Mouse (Mus musculus) urinary bladder, adult 18-20 months (tissue): ENCODE data around the gene Dennd1a.
A peak's percentile ranks its signal among the peaks of the same experiment; 100 is the strongest.
"Not testable (repeated sequence)": the region's sequence is repeated elsewhere in the genome, so short reads cannot be mapped to it uniquely, and the experiment has no call there.

Experiments used
- DNase-seq, 2 experiments: peaks; one replicate each; pipeline ENCODE4 v3.0.0; 2022; ENCODE audit warnings: low spot score in 2 of 2, mixed read lengths in 2 of 2

Dennd1a gene

DNA sequence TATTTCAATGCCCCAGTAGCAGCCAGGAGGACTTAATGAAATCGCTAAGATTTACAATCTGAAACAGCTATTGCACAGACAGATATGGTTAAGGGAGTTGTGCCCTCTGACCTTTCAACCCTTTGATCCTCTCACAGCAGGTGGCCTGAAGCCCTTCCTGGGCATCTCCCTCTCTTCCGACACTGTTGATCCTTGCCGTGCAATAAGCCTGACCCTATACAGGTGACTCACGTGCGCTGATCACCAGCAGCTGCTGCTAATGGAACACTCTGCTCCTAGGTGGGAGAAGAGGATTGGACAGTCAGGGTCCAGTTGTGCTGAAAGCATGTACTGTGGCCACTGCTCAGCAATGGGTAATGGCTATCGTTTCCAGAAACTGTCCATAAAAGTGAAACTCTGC, 314.6 kb downstream of the Dennd1a start:
- DNase-seq, result no peak

DNA sequence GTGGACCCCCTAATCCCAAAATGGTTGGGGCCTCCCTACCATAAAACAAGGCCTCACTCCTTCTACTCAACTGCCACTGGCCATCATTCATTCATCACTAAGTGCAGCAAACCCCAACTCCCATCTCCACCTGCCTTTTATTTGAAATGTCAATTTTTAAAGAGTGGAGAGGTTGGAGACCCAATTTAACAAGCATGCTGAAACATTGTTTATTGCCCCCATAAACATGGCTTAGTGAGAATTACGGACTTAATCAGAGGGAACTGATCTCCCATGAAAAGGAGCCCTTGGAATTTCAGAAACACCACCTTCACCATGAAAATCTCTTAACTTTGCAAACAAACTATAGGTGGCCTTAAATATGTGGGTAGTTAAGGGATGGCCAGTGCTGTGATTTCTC, 315.5 kb downstream of the Dennd1a start:
- DNase-seq, result no peak

DNA sequence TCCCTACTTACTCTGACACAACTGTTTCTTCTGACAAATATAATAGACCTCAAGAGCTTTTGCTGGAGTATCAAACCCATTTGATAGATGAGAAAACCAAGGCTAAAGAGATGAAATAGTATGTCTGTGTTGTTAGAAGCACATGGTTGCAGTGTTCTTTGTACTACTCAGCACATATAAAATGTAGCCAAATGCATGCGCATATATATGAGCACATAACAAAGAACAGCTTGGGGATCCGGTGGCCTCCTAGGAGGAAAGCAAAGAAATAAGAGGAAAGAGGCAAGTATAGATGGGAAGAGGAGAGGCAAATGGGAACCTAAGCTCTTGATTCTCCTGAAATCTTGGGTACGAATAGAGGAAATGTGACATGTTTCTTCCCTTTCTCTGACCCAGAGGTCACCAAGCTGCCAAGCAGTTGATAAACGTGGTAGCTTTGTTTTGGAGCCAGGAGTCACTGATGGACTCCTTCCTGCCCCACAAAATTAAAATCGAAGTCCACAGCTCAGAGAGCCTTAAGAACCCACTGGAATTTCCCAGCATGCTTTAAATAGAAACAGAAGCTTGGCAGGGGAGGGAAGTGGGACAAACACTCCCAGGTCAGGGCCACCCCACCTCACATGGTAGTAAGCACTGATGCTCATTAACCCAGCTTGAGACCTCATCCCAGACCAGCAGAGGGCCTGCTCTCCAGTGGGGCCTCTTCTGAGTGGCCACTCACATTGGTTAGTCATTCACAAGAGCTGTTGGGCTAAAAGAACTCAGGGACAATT, 317.3 kb downstream of the Dennd1a start:
- DNase-seq, result no peak

DNA sequence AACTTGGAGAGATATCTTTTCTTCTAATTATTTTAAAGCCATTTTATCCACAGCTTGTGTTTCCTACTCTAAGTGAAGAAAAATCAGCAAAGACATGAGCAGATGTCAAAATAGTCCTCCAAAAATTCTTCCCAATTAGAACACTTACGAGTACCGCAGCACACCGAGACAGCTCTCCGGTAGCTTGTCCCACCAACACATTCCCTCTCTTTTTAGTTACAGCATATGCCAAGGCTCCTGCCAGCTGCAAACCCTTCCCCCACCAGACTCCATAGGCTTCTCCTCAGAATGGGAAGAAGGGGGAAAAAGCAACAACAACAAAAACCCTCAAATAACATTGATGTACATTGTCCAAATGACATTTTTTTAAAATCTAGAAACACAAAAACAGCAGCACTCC, 322.7 kb downstream of the Dennd1a start:
- DNase-seq, result no peak

DNA sequence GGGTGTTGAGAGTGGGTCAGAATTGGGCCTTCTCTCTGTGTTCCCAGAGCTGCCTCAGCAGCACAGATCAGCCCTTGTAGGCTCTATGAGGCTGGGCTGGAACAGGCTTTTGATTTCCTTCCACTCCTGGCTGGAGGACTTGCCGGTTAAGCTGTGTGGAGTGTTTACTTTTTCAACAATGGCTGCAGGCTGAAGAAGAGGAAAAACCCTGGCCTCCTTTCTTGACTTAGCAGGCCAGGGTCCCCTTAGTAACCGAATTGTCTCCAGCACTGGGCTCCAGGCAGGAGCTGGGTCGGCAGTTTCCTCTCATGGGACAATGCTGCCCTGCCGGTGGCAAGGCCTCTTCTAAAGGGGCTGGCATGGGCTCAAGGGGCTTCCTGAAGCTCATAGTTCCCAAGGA, 323.8 kb downstream of the Dennd1a start:
- no peak for DNase-seq

DNA sequence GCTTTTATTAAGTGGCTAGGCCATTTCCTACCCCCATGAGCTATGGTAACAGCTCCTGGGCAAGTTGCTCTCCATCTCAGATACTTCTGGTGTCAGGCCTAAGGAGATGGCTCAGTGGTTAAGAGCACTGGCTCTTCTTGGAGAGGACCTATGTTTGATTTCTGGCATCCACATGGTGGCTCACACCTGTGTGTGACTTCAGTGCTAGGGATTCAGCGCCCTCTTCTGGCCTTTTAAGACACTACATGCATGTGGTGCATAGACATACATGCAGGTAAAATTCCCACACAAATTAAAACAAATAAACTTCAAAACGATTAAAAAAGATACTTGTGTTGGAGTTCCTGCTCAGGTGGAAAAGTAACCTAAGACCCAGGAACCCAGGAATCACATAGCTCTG, 338.8 kb downstream of the Dennd1a start:
- no peak for DNase-seq

DNA sequence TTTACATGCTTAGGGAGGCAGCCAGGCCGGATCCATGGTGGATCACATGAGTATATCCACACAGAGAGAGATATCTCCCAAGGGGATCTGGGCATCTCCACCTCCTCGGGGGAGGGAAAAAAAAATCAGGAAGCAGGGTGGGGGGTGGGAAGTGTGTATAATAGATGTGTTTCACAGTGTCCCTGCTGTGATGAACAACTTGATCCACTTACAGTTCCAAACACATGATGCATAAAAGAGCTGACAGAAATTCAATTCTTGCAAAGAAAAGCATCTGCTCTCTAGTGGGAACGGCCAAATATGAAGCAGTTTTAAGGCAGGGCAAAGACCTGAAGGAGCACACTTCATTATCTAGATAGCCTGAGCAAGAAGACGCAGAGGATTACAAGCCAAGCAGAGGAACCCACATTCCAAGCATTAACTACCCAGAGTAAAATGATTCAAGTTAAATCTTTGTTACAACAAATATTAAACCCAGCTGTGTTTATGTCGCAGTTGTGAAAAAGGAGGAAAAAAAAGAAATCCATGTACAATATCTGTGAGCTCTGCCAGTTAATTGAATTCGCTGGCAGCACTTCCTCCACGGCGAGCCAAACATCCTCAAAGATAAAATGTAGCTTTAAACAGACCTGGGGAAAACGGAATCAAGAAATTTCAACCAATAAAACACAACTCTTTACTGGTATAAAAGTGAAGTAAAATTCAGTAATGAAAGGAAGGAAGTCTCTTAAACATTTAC, 341.4 kb downstream of the Dennd1a start:
- DNase-seq, result no peak

DNA sequence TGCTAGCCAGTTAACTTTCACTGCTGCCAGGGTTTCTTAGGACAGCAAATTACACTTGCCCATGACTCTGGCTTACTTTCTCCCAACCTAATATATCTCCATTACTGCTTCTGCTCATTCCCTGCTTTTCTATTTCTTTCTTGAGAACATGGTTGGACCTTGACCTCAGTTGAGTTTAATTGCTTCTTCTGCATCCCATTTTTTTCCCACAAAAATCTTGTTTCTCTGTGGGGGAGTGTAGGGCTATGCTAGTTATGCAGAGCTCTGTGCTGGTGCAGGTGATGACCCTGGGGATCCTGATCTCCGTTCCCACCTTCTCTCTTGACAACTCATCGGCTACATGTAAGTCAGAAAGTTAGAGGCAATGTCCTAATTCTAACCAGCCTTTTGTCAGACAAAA, 344.3 kb downstream of the Dennd1a start:
- no peak for DNase-seq

DNA sequence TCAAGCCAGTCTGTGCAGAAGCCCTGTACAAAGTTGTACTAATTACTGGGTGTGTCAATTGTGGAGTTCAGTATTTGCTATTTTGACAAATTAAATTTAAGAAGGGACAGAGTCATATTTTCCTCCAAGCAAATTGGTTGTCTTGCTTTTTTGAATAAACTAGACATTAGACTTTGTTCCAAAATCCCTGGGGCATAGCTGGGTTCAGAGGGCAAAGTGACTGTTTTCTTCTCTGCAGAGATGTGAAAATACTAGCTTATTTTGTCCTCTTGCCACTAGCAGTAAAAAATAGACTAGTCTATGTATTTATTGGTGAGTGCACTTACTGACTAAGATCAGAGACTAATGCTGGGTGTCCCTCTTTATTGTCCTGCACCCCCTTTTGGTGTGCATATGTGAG, 345.4 kb downstream of the Dennd1a start:
- DNase-seq, result no peak

DNA sequence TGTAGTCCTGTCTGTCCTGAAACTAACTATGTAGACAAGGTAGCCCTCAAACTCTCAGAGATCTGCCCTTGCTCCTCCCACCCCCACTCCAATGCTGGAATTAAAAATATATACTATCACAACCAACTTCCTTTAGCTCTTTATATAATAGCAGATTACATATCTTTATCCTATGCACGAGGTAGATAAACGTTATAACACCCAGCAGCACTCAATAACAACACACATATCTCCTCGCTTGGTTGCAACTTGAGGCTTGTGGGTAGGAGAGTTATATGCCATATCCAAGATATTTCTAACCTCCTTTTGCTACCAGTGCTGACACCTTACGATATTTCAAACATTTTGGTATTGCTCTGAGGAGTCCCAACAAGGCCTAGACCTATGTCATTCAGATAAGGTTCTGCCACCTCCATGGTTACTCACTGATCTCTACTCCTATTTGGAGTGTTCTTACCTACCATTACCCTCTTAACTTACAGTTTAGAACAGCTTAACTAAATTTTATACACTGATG, 346.3 kb downstream of the Dennd1a start:
- no peak for DNase-seq

DNA sequence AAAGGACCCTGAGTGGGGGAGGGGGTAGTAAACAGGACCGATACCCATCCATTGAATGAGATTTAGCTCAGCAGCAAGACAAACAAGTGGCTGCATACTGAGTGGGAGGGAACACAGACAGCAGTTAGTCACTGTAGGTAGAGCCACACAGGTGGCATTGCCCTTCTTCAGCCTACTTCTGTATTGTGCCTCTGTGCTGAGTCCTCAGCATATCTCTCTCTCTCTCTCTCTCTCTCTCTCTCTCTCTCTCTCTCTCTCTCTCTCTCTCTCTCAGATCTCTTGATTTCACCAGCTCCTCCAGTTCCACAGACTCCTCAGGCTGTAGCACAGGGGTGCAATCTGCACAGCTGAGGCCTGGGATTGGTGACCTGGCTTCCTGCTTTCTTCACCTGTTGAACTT, 347.2 kb downstream of the Dennd1a start:
- DNase-seq, result no peak

DNA sequence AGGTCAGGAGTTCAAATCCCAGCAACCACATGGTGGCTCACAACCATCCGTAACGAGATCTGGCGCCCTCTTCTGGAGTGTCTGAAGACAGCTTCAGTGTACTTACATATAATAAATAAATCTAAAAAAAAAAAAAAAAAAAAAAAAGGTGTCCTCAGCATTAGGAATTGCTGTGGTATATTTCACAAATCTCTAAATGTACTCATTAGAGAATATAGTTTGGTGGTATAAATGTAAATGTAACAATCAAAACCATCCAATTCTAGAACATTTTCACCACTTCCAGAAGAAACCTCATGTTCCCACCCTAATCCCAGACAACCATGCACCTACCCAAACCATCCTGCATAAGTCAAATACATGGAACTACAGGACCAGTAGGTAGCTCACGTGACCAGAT, 350.3 kb downstream of the Dennd1a start:
- not testable (repeated sequence) for DNase-seq

DNA sequence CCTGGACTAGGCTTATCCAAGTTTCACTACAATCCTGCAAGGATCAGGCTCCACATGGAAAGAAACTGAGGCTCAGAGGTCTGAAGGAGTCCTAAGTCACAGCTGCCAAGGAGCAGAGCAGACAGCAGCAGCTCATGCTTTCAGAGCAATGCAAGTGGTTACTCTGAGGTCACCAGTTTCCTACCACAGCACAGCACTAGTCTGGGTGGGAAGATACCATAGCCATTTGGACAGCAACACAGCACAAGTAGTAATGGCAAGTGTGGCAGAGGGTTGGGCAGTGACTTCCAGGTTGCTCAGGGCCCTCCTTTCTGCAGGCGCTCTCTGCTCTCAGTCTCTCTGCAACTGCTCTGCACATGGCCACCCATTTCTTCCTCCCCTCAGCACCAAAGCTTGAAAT, 354.9 kb downstream of the Dennd1a start:
- no peak for DNase-seq

DNA sequence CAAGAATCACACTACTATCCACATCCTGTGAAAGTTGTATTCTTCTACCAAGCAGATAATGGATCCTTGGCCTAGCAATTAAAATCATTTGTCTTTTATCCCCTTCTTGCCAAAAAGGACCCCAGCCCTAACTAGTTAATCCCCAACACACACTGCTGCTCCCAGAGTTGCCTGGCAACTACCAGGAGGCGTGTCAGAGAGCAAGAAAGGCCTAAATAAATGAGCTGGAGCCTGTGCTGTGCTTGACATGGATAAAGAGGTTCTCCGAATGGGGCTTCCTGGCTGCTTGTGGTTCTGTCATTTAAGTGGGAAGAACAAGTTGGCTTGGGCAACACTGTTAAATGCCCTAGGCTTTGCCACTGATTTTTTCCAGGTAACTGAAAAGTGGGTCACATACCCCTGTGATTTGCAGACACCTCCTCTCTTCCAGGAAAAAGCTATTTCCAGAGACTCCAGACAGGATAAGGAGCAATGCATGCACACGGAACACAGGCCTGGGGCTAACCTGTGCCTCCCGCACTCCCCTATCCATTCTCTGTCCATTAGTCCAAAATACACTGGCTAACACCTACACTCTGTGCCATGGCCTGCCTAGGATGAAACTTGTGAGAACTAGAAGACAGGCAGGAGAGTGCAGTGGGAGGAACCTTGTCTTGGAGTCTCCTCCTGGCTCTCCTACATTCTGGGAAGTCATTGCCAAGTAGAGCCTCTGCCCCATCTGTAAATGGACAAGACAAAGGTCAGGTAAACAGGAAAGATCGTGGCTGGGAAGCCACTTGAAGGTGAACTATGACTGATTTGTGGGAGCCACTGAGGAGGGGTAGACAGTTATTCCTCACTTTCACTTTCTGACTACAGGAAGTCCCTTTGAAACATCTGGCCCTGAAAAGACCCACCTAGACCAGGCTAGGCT, 355.9 kb downstream of the Dennd1a start:
- no peak for DNase-seq

DNA sequence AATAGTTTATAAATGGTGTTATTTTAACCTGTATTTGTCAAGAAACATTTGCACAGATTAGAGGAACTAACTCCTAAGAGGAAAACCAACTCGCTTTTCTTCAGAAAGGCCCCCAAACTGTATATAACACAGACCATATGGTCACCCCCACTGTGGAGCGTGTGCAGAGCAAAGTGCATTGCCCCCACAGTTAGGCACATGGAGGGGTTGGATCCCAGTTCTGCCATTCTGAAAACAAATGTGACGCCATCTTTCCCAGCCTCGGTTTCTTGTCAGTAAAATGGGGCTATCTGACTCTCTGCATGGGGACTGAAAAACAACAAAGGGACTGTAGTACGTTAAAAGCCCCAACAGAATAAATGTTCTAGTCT, 361.1 kb downstream of the Dennd1a start:
- DNase-seq, result no peak

DNA sequence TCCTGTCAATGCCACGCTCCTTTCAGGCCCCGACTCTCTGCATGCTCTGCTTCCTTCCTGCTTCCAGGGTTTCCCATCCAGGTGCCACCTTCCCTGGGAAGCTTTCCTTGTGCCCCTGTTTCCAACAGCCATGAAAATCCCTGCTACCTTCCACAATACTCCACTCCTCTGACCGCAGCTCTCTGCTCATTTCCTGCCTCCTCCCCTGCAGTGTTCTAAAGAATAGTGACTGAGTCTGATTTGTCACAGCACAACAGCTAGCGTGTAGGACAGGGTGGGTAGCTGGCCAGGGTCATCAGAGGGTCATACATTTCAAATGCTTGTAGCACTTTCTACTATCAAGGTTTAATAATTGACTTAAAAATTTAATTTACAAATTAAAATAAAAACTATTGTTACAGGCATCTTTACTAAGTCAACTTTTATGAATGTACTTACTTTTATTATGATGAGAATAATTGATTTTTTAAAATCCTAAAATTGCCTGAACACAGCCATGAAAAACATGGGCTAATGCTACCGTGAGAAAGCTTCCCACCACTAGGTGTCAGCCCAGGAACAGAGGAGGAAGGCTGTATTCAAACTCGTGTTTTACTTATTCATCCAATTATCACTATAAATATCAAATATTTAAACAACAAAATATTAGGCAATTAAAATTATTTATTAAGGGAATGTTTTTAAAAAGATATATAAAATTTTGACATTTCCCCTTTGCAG, 361.6 kb downstream of the Dennd1a start:
- peak in 1 of 2 experiments; percentile 18 for DNase-seq

DNA sequence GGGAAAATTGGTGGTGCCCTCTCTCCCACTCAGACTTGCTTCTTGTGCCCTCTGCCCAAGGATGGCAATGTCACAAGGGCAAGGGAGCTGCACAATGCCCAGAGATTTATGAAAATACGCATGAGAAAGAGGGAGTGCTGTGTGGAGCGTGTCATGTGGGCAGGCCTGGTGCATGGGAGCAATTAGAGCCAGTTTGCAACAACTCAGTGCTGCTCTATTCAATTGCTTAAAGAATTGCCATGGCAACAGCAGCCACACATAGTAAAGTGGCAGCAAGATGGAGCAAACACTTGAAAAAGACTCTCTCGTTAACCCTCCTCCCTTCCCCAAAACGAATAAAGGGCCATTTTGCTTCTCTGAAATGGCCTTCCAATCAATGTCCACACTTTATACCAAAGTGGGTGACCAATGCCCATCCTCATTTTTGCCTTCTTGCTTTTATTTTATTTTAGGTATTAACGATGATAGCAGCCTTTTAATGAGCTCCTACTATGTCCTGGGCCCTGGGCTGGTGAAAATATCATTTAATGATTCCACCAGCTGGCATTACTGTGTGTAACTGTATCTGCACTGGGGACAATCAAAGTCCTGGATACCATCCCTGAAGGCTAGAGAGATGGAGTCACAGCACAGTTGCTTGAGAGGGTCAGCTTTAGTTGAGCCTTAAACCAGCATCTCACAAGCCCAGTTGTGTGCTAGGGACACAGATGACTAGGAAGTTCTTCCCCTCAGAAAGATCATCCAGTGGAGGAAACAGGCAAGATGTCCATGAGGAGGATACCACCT, 378.3 kb downstream of the Dennd1a start:
- DNase-seq, result no peak

DNA sequence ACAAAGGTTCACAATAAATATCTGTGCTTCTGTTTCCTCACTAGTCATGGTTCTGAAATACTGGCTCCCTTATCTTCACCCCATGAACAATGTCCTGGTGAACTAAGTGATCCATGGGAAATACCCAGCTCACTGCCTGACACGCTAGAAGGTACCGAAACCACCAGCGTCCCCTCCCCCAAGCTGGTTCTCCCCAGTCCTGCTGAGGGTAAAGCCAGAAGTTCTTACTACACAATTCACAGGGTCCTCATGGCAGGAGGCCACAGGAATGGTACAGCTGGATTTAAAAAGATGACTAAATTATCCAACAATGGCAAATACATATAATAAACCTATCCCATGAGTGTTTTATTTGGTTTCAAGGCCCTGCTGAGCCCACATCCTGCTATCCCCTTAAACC, 378.9 kb downstream of the Dennd1a start:
- DNase-seq, result no peak

DNA sequence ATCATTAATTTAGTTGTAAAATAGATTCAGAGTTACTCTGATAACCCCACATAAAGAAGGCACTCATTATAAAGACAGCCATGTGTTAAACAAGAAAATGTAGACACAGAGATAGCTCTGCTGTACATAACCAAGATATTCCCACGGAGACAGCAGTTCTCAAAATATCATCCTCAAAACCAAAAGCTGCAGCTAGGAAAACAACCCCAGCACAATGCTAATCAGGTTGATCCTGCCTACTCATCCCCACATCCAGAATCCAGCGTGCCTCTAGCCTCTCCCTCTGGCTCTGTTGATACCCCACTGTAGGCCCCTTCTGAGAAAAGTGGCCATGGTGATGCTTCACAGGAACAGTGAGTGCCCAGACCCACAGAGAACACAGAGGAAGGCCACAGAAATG, 380.9 kb downstream of the Dennd1a start:
- no peak for DNase-seq

DNA sequence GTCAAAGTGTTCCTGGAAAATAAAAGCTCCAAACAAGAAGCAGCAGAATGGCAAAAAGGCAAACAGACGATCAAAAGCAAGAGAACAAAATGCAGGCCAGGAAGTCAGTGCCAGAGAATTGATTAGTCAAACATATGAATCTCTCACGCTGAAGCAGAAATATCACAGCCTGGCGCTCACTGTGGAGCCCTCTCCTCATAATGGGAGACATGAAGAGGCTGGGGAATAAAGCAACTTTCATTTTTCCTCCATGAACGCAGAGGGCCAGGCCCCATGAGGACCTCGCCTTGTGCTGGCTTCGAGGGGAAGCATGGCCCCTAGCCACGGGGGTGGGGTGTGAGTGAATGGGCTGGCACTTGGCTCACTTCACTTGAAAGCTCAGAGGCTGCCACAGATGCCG, 383.9 kb downstream of the Dennd1a start:
- no peak for DNase-seq

DNA sequence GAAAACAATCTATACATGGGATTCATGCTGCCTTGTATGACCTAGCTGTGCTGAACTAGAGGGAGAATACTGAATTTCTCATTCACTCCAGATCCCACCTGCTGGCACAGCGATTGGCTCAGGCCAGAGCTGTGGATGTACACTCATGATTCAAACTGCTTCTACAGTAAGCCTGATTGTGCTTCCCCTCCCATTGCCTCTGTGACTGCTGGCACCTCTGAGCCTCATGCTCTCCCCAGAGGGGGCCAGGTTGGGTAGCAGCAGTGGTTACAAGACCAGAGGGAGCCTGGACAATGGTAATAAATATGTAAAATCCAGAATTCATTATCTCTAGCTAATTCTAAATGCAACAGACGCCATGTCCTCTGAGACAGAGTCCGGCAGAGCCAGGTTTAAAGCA, 404.0 kb downstream of the Dennd1a start:
- no peak for DNase-seq
